Mouse (Mus musculus): ENCODE data around the gene Ccr8. TPM values are rescaled to one million over a fixed set of nuclear protein-coding genes. Genes with fewer than 3 reads are reported as not detected.

Ccr8 gene
- polyA plus RNA-seq, 1 experiment from 2014 or later, result not detected

GRCm38 (mm10) chr9:120132980-120133754 lies 41.3 kb downstream of the Ccr8 start:
- WGBS, result 35% methylated on average over 8 of the region's 8 CpGs
- Histone ChIP-seq H3K9me3 (replicated peaks) (no peaks in the 10 kb centered on the region), H3K4me1 (replicated peaks) (peaks cover 15% of the 10 kb centered on the region), H3K9ac (no peak overlapping the region), H3K4me3 (no peak overlapping the region), H3K36me3 (peaks cover 44% of the 10 kb centered on the region), H3K27me3 (replicated peaks) (no peaks in the 10 kb centered on the region), H3K27ac (ENCODE audit: poor library complexity, severe bottlenecking) (no peak overlapping the region; the same call in 1 of the 2 replicates), H3K4me2 (no peak overlapping the region)
- ATAC-seq (ENCODE audit: insufficient number of reproducible peaks, low FRiP score), result no peak

GRCm38 (mm10) chr9:120133755-120134475 lies 42.0 kb downstream of the Ccr8 start:
- 61% methylated on average over 6 of the region's 6 CpGs for WGBS
- Histone ChIP-seq H3K4me3 (no peak overlapping the region), H3K9ac (no peak overlapping the region), H3K27me3 (replicated peaks) (no peaks in the 10 kb centered on the region), H3K4me2 (no peak overlapping the region), H3K36me3 (peaks cover 38% of the 10 kb centered on the region), H3K4me1 (replicated peaks) (peaks cover 9% of the 10 kb centered on the region), H3K9me3 (replicated peaks) (no peaks in the 10 kb centered on the region), H3K27ac (ENCODE audit: poor library complexity, severe bottlenecking) (no peak overlapping the region)
- ATAC-seq (ENCODE audit: insufficient number of reproducible peaks, low FRiP score), result no peak

GRCm38 (mm10) chr9:120134529-120135160 lies 42.7 kb downstream of the Ccr8 start:
- peaks cover 31% of the 10 kb centered on the region for H3K36me3 ChIP-seq
- H3K27me3 ChIP-seq (replicated peaks), result no peaks in the 10 kb centered on the region
- H3K27ac ChIP-seq (ENCODE audit: poor library complexity, severe bottlenecking), result no peak overlapping the region
- no peak overlapping the region for H3K4me3 ChIP-seq
- no peaks in the 10 kb centered on the region for H3K9me3 ChIP-seq (replicated peaks)
- WGBS, result 79% methylated on average over 13 of the region's 13 CpGs
- 0 out of 2 replicates have a peak, but pooled peaks cover 2% of the 10 kb centered on the region for H3K4me1 ChIP-seq (replicated peaks)
- no peak for ATAC-seq (ENCODE audit: insufficient number of reproducible peaks, low FRiP score)
- H3K4me2 ChIP-seq, result no peak overlapping the region
- no peak overlapping the region for H3K9ac ChIP-seq

GRCm38 (mm10) chr9:120135454-120135853 lies 43.5 kb downstream of the Ccr8 start:
- no peak overlapping the region for H3K4me3 ChIP-seq
- 86% methylated on average over 11 of the region's 11 CpGs for WGBS
- no peak for ATAC-seq (ENCODE audit: insufficient number of reproducible peaks, low FRiP score)

DNA sequence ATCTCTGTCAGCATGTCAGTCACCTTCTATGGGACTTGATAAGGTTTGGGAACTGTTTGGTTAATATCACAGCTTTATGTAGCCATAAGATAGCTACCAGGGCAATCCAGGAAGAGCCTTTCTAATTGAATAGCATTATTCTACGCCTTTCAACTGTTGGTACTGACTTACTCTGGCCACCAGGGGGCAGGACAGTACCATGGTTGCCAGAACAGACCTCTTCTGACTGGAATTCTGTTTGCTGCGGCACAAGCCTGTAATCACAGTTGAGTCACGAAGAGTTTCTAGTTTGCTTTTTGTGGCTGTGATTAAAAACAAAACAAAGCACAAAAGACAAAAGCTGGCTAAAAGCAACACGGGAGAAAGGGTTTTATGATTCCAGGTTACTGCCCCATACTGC lies 48.7 kb downstream of the Ccr8 start:
- no peak overlapping the region for H3K27ac ChIP-seq (ENCODE audit: poor library complexity, severe bottlenecking)
- H3K4me1 ChIP-seq (replicated peaks), result no peaks in the 10 kb centered on the region
- 11% methylated on average over 4 of the region's 4 CpGs for WGBS
- H3K27me3 ChIP-seq (replicated peaks), result no peaks in the 10 kb centered on the region
- no peak overlapping the region for H3K4me2 ChIP-seq
- H3K9me3 ChIP-seq (replicated peaks), result no peaks in the 10 kb centered on the region
- H3K36me3 ChIP-seq, result no peaks in the 10 kb centered on the region
- ATAC-seq (ENCODE audit: insufficient number of reproducible peaks, low FRiP score), result peak; percentile 48; the same call in 1 of the 2 replicates
- H3K9ac ChIP-seq, result peak overlapping the region; percentile 33; the same call in 1 of the 2 replicates
- no peak overlapping the region for H3K4me3 ChIP-seq

More at GRCm38 (mm10) chr9:120135454-120135853, 43.5 kb downstream of the Ccr8 start:
- Histone ChIP-seq H3K27me3 (replicated peaks) (no peaks in the 10 kb centered on the region), H3K4me1 (replicated peaks) (no peaks in the 10 kb centered on the region), H3K36me3 (peaks cover 24% of the 10 kb centered on the region), H3K4me2 (no peak overlapping the region), H3K9me3 (replicated peaks) (no peaks in the 10 kb centered on the region), H3K27ac (ENCODE audit: poor library complexity, severe bottlenecking) (no peak overlapping the region), H3K9ac (no peak overlapping the region)

DNA sequence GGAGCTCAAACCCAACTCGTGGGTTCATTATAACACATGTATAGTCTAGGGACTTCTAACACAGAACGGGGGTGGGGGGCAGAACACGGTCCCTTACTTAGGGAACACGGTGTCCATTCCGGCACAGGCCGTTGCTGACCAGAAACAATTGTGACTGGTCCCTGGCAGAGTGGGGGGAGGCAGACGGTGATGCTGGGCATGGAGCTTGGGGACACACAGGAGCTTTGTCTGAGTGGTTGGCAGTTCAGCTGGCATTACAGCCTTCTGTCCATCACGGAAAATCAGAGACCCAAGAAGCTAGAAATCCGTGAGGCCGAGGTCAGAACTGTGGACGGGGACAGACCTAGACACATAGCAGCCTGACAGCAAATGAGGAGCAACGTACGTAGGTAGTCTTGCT lies 52.6 kb downstream of the Ccr8 start:
- Histone ChIP-seq H3K9me3 (replicated peaks) (no peaks in the 10 kb centered on the region), H3K36me3 (no peaks in the 10 kb centered on the region), H3K9ac (no peak overlapping the region), H3K4me3 (no peak overlapping the region), H3K4me2 (no peak overlapping the region), H3K27ac (ENCODE audit: poor library complexity, severe bottlenecking) (no peak overlapping the region), H3K27me3 (replicated peaks) (no peaks in the 10 kb centered on the region), H3K4me1 (replicated peaks) (no peaks in the 10 kb centered on the region)
- 80% methylated on average over 13 of the region's 13 CpGs for WGBS
- ATAC-seq (ENCODE audit: insufficient number of reproducible peaks, low FRiP score), result no peak

Other genes starting within 250 kb of the Ccr8 start
- gene Wdr48, start 197.2 kb upstream of the Ccr8 start, polyA plus RNA-seq (2016; fragmentation: Nextera tagmentation; extraction: Ambion mirVana), result 46.0 and 46.5 TPM in 2 replicates
- gene Gorasp1, start 154.5 kb upstream of the Ccr8 start, polyA plus RNA-seq (2016; fragmentation: Nextera tagmentation; extraction: Ambion mirVana), result 21.7 and 21.8 TPM in 2 replicates
- 0.23 and 0.53 TPM in 2 replicates for gene Ttc21a, start 154.5 kb upstream of the Ccr8 start, polyA plus RNA-seq (2016; fragmentation: Nextera tagmentation; extraction: Ambion mirVana)
- gene Csrnp1, start 107.5 kb upstream of the Ccr8 start, polyA plus RNA-seq (2016; fragmentation: Nextera tagmentation; extraction: Ambion mirVana), result 8.2 TPM in 2 replicates
- 82.9 and 92.6 TPM in 2 replicates for gene Xirp1, start 68.5 kb upstream of the Ccr8 start, polyA plus RNA-seq (2016; fragmentation: Nextera tagmentation; extraction: Ambion mirVana)
- 4.4 and 4.9 TPM in 2 replicates for gene Cx3cr1, start 22.2 kb upstream of the Ccr8 start, polyA plus RNA-seq (2016; fragmentation: Nextera tagmentation; extraction: Ambion mirVana)
- gene Slc25a38, start 18.3 kb downstream of the Ccr8 start, polyA plus RNA-seq (2016; fragmentation: Nextera tagmentation; extraction: Ambion mirVana), result 24.9 and 26.2 TPM in 2 replicates
- 764 and 771 TPM in 2 replicates for gene Rpsa, start 35.6 kb downstream of the Ccr8 start, polyA plus RNA-seq (2016; fragmentation: Nextera tagmentation; extraction: Ambion mirVana)
- 0.12 TPM in 1 of 2 replicates, not detected in the other for gene Mobp, start 57.6 kb downstream of the Ccr8 start, polyA plus RNA-seq (2016; fragmentation: Nextera tagmentation; extraction: Ambion mirVana)
- 0.95 and 1.1 TPM in 2 replicates for gene Myrip, start 209.4 kb downstream of the Ccr8 start, polyA plus RNA-seq (2016; fragmentation: Nextera tagmentation; extraction: Ambion mirVana)